Mouse (Mus musculus) spleen, postnatal 36 days (tissue): Measurements from ENCODE around the gene Srsf2.
"Not testable (repeated sequence)": the region's sequence is repeated elsewhere in the genome, so short reads cannot be mapped to it uniquely, and the experiment has no call there.

Experiments used
- DNase-seq, 2 experiments: peaks; one replicate each; pipeline ENCODE4 v3.0.0; 2022; ENCODE audit warnings: low spot score in 2 of 2, mixed read lengths in 1 of 2

Srsf2 gene

DNA sequence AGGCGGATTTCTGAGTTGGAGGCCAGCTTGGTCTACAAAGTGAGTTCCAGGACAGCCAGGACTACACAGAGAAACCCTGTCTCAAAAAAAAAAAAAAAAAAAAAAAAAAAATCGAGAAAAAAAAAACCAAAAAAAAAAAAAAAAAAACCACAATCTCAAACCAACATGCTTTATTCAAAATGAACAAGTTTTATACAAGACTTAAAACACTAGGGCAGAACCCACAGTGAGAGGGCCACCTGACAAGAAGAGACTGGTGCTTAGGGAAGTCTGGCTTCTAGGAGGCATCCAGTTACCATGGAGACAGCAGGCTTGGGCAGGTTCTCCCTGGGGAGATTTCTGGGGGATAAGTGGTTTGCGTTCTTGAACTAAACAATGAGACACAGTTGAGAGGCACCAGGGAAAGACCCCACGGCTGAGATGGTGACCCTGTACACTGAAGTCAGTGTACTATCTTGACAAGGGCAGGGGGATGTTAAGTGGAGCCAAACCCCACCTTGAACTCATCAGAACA lies 20.7 kb downstream of the Srsf2 start:
- no peak for DNase-seq

DNA sequence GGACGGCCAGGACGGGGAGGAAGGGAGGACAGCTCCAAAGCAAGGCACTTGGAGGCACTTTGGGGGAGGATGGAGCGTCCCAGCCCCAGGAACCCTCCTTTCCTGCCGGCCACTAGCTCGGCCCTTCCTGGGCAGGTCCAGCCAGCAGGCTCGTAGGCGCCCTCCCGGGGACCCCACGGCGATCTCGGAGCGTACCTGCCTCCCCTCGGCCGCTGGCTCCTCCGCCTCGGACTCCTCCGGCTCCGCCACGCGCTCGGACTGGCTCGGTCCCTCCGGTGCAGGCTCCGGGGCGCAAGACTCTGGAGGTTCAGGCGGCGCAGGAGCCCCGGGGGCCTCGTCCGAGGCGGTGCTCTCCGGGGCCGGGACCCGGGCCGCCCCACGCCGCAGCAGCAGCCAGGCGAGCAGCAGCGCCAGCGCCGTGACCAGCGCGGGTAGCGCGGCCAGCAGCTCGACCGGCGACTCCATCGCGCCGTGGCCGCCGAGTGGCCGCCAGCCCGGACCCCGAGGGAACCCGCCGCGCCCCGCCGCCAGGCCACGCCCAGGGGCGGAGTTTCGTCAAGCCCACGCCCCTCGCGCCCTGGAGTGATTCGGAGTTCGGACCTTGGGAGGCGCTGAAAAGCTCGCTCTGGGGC lies 25.2 kb downstream of the Srsf2 start, which contains the start of gene Mxra7:
Mxra7 (minus strand) TSS at position 513 of the 632 bp plus-strand sequence.
- DNase-seq, result peak; percentile 45 to 57

DNA sequence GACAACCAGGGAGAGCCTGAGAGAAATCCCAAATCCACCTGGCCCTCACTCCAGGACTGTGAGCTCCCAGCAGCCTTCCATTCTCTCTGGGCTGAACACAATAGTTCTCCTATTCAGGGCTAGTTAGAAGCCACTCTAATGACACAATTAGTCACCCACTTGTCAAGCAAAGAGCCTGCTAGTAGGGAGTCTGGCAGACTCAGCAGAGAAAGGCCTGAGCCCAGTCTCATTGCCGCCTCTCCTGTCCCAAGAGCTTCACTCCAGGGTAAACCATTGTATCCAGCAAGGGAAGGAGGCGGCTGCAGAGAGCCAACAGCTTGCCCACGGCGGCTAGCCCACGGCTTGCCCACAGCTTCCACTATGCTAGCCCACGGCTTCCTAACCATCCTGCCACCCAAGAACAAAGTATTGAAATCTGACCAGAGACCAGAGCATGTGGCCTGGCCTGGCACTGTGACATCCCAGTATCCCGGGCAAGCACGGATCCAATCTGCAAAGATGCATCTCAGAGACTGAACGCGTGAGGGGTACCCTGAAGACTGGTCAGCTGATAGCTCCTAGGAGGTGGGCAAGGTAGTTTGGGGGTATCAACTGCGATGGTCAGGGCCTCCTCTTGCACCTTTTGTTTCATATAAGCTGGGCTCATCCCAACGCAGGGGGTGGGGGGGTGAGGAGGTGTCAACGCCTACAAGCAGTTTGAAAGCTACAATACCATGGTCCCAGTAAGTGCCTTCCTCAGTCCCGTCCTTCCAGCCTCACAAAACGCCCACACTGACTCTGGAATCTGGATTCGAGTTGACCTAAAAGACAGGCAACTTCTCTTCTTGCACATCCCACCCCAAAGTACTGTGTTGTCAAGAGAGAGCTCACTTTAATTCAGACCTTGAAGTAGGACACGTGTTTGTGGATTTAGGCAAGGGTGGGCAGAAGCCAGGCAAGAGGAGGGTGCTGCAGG lies 26.1 kb downstream of the Srsf2 start:
- no peak for DNase-seq

DNA sequence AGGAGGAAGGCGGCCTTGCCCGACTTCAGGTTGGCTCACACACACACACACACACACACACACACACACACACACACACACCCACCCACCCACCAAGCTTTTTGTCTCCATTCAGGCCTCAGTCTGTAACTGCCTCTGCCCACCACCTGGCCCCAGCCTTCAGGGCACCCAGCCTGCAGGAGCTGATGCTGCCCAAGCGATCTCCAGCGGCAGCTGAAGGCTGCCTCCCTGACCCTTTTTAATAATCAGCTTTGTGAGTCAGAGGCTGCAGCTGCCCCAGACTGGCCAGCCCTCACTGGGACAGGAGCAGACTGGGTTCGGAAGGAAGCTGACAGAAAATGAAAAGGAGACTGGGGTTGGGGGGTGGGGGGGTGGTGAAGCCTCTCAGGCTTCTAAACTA lies 27.7 kb downstream of the Srsf2 start:
- no peak for DNase-seq

DNA sequence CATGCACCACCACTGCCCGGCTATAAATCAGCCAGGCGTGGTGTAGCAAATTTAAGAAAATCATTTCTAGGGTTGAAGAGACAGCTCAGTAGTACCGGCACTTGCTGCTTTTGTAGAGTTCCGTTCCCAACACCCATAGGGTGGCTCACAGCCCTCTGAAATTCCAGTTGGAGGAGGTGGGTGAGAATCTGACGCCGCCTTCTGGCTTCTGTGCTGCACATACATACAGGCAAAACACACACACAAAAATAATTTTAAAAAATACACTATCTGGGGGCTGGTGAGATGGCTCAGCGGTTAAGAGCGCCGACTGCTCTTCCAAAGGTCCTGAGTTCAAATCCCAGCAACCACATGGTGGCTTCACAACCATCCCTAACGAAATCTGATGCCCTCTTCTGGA lies 29.0 kb downstream of the Srsf2 start:
- not testable (repeated sequence) for DNase-seq

DNA sequence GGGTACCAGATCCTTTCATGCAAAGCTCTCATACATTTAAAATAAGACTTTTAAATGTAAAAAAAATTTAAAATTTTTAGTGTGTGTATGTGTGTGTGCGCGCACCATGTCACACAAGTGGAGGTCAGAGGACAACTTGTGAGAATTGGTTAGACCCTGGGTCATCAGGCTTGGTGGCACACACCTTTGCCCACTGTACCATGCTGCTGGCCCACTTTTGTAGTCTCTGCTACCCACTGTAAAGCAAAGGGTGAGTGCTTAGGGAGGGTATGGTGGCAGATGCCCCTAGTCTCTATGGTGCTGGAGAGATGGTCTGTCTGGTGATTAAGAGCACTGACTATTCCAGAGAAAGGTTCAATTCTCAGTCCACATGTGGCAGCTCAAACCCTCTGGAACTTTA lies 29.6 kb downstream of the Srsf2 start:
- no peak for DNase-seq

DNA sequence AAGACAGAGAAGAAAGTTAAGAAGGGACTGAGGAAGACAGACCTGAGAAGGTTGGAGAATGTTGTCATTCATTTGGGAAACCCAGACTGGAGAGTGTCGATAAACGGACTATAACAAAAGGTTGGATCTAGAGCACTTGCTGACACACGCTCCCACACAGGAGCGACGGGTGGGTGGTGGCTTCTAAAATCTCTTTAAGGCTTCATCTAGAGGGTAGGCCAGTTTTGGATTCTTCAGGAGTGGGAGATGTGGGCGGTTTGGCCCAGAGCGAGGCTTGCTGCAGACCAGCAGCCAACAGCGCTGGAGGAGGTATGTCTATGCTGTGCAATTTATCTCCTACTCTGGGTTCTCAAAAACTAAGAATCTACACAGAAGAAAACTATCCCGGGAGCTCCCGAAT lies 30.3 kb downstream of the Srsf2 start:
- no peak for DNase-seq

DNA sequence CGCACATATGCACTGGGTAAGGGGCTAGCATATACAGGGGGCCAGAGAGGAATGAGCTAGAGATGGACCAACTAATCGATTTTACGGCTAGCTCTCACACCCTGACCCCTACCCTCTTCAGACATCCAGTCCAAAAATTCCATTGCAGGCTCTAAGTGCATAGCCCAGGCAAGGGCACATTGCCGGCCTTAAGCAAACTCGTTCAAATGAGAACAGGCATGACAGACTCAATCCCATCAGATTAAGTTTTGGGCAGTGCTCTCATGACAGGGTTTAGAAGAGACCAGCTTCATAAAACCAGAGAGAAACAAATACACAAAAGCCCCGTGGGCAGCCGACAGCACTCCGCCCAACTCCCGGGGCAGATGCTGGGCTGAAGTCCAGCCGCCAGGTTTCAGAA lies 30.7 kb downstream of the Srsf2 start:
- no peak for DNase-seq

DNA sequence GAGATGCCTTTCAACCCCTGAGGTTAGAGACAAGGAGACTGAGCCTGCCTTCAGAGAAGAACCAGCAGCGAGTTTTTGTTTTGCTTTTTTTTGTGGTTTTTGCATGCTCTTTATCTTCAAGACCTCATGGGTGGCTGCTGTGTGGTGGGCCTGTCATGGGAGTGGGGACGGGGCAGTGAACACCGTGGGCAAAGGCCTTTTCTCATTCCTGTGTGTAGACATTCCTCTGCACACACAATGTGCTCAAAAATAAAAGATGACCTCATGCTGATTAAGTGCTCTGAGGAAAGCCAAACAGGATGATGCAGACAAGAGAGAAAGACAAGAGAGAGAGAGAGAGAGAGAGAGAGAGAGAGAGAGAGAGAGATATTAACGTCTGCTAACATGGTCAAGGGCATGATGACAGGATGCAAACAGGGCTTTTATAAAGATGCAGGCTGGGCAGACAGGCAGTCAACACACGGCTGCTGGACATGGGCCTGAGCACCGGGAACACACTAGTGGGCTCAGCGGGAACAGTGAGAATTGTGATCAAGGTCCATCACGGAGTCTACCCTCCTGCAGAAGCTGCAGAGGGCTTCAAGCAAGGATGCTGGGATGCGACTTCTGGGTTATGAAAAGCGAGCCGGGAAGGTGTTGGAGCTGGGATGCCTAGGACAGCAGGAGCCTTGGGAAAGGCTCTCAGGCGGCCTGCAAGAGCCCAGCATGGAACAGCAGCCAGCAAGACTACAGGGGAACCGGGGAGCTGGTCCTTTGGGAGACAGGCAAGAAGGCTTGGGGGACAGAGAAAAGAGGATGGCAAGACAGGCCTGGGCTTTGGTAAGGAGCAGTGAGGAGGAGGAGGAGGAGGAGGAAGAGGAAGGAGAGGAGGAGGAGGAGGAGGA lies 31.6 kb downstream of the Srsf2 start:
- no peak for DNase-seq

DNA sequence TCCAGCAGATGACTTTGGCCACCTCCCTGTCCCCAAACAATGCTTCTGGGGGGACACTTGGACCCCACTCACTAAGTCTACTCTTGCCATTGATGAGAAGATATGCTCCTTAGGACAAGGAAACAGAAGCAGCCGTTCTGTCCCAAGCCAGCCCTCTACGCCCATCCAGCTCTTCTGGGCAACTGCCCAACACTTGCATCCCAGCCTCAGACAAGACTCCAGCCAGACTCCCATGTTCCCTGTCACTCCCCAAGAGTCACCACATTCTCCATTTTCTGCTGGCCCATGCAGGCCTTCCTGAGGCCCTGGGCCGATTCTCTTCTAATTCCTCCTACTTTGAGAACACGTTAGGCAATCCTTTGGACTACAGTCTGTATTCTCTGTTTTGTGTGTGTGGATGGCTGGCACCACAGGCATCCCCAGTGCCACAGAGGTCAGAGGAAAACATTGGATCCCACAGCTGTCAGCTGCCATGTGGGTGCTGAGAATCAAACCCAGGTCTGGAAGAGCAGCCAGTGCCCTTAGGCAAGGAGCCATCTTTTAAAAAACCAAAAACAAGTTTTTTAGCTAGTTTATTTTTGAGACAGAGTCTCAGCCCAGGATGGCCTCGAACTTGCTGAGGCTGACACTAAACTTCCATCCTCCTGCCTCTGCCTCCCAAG lies 32.8 kb downstream of the Srsf2 start:
- DNase-seq, result no peak

DNA sequence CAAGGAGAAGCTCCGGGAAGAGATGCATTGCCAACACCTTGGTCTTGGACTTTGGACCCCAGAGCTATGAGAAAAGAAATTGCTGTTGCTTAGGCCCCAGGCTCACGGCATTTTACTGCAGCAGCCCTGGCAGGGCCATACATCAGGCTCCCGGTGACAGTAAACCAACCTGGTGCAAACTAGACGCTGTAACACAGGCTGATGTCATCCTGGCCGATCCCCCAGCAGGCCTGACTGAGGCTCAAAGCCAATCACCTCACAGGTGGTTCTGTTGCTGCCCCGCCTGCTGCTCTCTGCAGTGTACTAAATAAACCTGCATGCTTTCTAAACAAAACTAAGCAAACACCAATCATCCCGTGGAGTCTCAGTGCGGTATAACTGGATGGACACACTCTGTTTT lies 34.2 kb downstream of the Srsf2 start:
- DNase-seq, result no peak

DNA sequence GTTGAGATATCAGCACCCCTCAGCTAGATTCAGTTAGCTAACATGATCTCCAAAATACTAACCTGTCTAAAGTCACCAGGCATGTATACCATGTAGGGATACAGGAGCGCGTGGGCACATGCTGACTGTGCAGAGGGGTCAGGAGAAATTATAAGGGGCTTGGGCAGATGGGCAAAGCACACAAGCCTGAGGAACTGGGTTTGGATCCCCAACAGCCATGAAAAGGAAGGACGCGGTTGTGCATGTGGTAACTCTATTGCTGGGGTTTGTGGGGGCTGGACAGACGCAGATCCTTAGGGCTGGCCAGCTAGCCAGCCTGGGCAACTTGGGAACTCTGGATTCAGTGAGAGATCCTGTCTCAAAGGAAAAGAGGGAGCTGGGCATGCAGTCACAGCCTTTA lies 35.3 kb downstream of the Srsf2 start:
- no peak for DNase-seq

DNA sequence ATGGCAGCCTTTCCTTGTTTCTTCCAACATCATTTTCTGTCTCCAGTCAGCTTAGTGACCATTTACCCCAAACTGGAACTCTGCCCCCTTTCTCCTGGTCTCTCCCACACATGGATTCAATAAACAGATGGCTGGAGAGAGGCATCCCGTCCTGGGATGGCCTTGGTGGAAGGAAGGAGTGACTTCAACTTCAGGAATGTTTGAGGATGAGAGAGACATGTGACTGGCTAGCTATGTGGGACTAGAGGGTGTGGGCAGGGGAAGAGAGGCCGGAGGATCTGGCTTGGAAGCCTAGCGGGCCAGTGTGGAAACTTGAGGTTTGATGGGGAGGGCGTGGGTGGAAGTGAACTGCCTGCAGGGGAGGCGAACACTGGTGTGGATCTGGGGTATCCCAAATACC lies 36.1 kb downstream of the Srsf2 start:
- DNase-seq, result no peak

DNA sequence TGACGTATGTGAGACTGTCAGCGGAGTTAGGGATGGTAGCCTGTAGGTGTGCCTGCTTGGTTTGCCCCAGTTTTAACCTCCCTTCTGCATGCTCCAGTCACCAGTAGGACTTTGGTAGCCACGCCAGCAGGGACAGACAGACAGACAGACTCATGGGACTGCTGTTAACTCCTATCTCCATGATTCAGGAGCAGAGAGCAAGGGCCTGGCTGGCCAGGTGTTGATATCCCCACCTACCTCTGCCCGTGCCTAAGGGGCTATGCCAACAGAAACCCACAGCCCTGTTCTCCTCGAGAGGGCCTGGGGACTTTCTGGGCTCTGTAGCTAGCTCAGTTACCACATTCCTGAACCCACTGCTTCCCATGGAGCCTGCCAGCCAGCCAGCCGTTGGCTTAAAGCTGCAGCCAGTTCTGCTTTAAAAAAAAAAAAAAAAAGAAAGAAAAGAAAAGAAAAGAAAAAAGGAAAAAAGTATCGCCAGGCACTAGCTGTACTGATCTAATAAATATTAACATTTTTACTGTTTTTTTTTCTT lies 37.9 kb downstream of the Srsf2 start:
- DNase-seq, result no peak

DNA sequence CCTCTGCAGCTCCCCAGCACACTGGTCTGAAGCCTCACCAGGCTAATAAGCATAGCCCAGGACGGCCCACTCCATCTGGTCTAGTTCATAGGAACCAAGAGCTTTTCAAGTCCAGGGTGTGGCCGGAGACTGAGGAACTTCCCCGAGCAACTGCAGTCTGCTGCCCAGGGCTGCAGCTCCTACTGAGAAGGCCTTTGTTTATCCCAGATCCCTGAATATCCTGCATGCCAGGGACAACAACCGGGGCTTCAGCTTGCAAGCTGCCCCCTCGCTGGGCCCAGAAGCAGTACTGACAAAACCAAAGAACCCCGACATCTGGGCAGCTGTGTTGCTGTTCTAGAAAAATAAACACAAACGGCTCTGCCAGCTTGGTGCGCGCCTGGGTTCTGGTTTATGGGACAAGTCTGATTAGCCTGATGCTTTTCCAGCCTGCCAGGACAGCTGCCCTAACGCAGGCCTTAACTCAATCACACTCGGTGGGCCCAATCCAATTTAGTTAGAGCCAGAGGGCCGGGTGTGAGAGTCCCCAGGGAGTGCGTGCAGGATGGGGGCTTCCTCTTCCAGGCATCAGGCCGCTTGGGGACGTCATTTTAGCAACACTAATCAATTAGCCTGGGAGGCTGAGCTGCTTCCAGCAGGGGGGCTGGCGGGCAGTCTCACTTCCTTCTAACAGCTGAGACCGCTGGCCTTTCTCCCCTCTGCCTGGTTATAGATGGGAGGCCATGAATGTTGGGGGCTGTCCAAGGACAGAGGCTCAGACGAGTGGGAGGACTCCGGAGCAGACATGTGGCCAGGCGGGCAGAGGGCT lies 38.6 kb downstream of the Srsf2 start:
- DNase-seq, result peak; percentile 57 to 64

DNA sequence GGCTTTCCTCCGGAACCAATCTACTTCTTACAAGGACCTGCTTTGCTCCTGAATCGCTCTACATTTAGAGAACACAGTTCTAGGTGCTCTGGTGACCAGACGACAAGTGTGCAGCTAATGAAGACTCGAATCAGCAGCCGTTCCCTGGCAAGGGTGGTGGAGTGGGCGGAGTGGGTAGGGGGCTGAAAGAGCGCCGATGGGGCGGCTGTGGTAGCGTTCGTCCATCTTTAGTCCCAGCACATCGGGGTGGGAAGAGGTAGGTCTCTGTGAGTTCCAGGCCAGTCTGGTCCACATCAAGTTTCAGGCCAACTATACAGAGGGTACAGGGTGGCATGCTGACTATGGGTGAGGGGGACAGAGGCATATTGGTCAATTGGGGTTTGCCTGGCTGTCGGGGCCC lies 39.3 kb downstream of the Srsf2 start:
- DNase-seq, result no peak

DNA sequence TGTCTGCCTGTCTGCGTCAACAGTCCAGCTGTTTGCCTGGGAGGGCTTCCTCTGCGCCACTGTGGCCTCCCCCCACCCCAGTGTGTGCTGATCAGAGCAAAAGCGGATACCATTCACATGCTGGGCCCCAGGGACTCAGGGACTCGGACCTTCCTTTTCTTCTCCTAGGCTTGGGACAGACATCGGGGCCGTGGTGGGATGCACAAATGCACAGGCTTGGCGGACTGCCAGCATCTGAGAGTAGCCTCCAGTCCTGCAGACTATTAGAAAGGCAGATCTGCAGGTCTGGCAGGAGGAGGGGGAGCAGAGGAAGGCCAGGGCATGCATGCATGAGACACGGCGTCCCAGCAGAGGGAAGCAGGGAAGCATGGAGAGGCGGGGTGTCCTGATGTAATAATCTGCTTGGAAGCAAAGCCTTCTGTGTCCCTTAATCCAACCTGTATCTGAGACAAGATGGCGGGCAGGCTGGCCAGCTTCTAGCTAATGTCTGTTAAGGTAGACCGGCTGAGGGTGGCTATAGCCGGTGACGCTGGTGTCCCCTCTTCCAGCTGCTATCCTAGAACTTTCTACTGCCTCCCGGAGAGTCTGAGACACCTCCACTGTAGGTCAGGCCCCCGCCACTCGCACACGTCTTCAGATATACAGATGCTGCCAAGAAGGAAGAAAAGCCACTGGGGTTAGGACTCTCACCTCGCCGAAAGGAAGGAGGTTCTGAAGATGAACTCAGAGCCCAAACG lies 39.9 kb downstream of the Srsf2 start:
- DNase-seq, result no peak

DNA sequence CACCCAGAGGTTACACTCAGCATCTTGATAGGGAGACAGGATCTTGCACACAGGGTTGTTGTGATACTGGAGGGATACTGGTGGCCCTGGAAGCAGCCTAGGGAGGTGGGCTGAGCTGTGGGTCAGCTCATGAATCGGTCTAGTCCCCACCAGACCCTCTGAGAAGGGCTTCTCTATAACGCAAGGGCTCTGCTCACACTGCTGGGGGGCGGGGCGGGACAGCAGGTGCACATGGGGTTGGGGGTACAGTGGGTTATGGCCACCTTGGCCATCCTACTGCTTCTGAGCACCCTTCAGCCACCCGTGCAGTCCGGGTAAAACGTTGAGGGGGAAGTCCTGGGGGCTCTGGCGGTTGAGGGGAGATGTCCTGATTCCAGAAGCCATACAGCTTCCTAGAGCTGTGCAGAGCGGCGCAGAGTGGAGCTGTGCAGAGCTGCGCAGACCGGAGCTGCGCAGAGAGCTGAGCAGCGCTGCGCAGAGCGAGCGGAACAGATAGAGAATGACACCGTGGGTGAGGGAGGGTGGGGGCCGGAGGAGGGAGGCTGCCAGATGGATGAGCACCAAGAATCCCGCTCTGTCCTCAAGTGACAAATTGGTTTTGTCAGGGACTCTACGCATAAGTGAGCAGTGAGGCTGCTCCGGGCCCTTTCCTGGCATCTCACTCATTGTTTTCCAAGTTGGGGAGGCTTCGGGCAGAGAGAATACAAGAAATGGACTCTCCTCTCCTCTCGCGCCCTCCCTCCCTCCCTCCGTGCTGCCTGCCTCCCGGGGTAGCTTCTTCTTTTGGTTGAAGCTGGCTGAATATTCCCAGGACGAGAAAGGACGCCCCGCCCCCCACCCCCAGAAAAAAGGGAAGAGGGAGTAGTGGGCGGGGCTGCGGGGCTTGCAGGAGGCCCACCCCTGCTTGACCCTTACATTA lies 41.7 kb downstream of the Srsf2 start:
- DNase-seq, result peak; percentile 18 to 31
